Comparison of ENCODE assay signal across 18 mouse cellular contexts in genomic region chr5:43297459-43297858, GRCm38 (mm10).
DNase-seq lines count a peak whose midpoint lies in the region; ATAC-seq lines count a peak whose summit lies in the region.
"Had no signal": no experiment of that assay in that cellular context is flagged by ENCODE, and none has a peak within 500 bp of the region (broad histone marks: within the 10 kb centered on the region; RNA-seq: fewer than 3 reads in every experiment).

No protein-coding gene starts in this region.

- ATAC-seq in heart, embryonic 12.5 days (ENCODE audit: insufficient number of reproducible peaks, low FRiP score): no peak
- ATAC-seq in megakaryocyte progenitor cell, adult 5-6 weeks (replicated peaks; ENCODE audit: poor library complexity): peak; percentile 30
- ATAC-seq: activated CD4-positive, CD25-positive, alpha-beta regulatory T cell, adult 4 months; forebrain, embryonic 16.5 days; intestine, embryonic 16.5 days; liver, postnatal 0 days had no signal

- peaks cover 2% of the 10 kb centered on the region; the same call in 1 of the 2 replicates for H3K36me3 ChIP-seq in heart, embryonic 12.5 days
- H3K36me3 ChIP-seq: hindbrain, embryonic 12.5 days; limb, embryonic 15.5 days had no signal

- no peaks in the 10 kb centered on the region for H3K9me3 ChIP-seq in heart, embryonic 12.5 days (replicated peaks)
- H3K9me3 ChIP-seq: hindbrain, embryonic 12.5 days; limb, embryonic 15.5 days had no signal

- no peak overlapping the region for H3K9ac ChIP-seq in heart, embryonic 12.5 days
- H3K9ac ChIP-seq: hindbrain, embryonic 12.5 days; limb, embryonic 15.5 days; liver, postnatal 0 days had no signal

- H3K4me1 ChIP-seq in heart, embryonic 12.5 days (replicated peaks): peaks cover 33% of the 10 kb centered on the region
- H3K4me1 ChIP-seq: limb, embryonic 15.5 days had no signal

- peak overlapping the region; percentile 41 for H3K27ac ChIP-seq in heart, embryonic 12.5 days (ENCODE audit: poor library complexity, severe bottlenecking)
- H3K27ac ChIP-seq: hindbrain, embryonic 12.5 days; kidney, postnatal 0 days; limb, embryonic 15.5 days had no signal

- WGBS in heart, embryonic 12.5 days: 41% methylated on average over 7 of the region's 7 CpGs

- peak; percentile 15 for DNase-seq in adrenal gland, postnatal 14 days
- DNase-seq in adrenal gland, adult 18-20 months (ENCODE audit: low spot score in 2 of 2): no peak
- DNase-seq in lung, postnatal 36 days: peak; percentile 7
- DNase-seq in lung, postnatal 4 days: no peak
- no peak for DNase-seq in frontal cortex, postnatal 36 days (ENCODE audit: low spot score in 2 of 2)
- no peak for DNase-seq in neural tube, embryonic 10.5 days (ENCODE audit: extremely low spot score, low spot score)
- DNase-seq: gastrocnemius, postnatal 10 days; liver, postnatal 0 days had no signal

- H3K4me2 ChIP-seq in heart, embryonic 12.5 days: no peak overlapping the region
- H3K4me2 ChIP-seq: hindbrain, embryonic 12.5 days; limb, embryonic 15.5 days had no signal

- H3K27me3 ChIP-seq in heart, embryonic 12.5 days (replicated peaks): no peaks in the 10 kb centered on the region
- H3K27me3 ChIP-seq: CH12.LX; hindbrain, embryonic 12.5 days; limb, embryonic 15.5 days had no signal

- no peak overlapping the region for H3K4me3 ChIP-seq in heart, embryonic 12.5 days
- H3K4me3 ChIP-seq: hindbrain, embryonic 12.5 days; limb, embryonic 15.5 days; myocyte had no signal

Comparison
In these comparisons a context has a peak if more than half of its experiments do, and no peak if none do; other contexts are left out.
1. DNase-seq: peak in adrenal gland, postnatal 14 days (single experiment) and lung, postnatal 36 days (single experiment); none in adrenal gland, adult 18-20 months (0 of 2), lung, postnatal 4 days (0 of 2), frontal cortex, postnatal 36 days (0 of 2) and neural tube, embryonic 10.5 days (single experiment).